Mouse (Mus musculus): ENCODE results near the gene Mpzl3.
"Not testable (repeated sequence)": the region's sequence is repeated elsewhere in the genome, so short reads cannot be mapped to it uniquely, and the experiment has no call there.

Gene Mpzl3

DNA sequence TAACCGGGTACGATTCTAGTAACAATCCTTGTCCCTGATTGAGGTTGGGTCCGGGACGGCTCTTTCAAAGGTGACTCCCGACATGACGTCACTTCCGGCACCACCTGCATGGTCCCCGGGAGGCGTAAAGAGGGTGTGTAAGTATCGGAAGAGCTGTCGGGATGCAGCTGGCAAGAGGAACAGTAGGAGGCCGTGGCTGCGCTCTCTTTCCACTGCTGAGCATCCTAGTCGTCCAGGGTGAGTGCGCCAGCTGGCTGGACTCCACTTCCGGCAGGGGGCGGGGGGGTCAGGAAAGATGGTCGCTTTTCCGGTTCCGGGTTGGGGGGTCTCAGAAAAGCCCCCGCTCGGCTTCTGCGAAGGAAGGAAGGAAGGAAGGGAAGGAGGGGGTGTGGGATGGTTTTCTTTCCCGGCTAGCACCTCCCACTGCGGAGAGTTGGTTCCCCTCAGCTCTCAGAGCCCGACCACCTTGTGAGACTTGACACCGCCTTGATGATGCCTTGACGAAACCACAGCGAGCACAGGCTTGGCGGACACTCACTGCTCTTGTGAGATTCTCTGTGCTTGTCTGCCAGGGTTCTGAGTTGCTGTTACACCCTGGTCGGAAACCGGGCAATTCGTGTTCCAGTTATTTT lies at the start of gene Mpzl3:
Gene Mpzl3, plus strand, starts transcription at position 105 of the 632 bp plus-strand sequence.
- DNase-seq (ENCODE audit: low spot score), result peak; percentile 92

- no peak for DNase-seq (ENCODE audit: low spot score)
Measured at GRCm38 (mm10) chr9:45007404-45007803, 47.6 kb upstream of the Mpzl3 start.

DNA sequence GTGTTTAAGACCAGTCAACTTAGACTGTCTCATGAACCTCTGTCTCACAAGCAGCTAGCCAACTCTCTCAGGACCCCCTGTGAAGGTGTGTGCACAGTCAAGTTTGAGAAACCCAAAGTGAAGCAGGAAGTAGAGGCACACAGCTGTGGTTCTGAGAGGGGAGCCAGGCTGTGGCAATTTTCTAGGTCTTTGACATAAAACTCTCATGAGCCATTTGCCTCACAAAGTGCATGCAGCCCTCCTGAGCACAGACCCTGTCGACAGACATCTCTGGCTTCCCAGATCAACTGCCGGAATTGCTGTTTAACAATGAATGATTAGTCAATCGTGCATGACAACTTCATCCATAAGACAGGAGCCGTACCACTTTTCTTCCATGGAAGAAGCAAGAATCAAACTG lies 46.6 kb upstream of the Mpzl3 start:
- no peak for DNase-seq (ENCODE audit: low spot score)

DNA sequence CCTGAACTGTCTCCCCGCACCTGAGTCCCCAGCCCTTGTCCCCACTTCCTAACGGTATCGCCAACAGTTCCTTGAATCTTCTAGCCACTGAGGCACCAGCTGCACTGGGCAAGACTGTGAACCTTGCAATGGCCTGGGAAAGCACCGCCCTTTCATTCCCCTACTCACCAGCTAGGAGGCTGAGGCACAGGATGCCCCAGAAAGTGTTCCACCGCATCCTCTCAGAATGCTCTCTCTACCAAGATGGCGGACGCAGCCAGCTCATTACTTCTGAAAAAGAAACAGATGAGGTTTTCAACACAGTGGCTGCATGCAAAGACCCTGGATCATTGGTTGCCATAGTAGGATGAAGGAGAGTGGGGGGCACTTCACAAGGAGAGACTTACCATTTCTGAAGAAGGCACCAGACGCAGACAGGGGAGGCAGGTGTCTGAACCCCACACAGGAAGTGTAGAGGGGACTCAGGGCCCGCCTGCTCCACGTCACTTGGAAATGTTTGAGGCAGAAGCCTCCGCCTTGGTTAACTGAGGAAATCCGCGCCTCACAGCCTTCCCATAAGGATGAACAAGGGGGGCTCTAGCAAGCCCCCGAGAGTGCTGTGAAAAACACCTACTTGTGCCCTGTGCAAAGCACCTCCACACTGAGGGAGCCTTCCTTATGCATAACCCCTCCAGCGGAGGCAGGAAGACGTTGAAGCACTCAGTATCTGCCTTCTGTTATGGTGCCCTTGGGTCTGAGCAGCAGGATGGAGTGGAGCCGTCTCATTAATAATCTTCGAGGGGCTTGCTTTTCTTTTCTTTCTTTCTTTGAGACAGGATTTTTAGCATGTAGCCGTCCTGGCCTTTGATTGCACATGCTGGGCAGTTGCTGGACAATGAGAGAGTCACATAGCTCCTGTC lies 45.6 kb upstream of the Mpzl3 start, which contains the start of gene Cd3e:
Gene Cd3e, minus strand, starts transcription at position 448 of the 899 bp plus-strand sequence.
- no peak for DNase-seq (ENCODE audit: low spot score)

DNA sequence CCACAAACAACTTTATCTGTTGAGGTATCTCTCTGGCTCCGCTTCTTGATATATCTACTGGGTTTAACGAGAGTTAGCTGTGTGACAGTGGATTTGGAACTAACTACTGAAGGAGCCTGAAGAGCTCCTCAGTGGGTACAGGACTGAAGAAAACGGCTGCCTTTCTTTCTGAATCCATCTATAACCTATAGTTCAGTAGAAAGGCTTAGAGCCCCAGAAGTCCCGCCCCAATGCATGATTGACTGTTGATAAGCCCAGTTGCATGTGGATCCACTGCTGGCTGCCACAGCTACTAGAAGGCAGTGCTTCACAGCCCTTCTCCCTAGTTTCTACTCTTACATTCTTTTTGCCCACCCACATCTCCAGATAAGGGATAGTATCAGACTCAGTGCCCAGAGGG lies 44.5 kb upstream of the Mpzl3 start:
- no peak for DNase-seq (ENCODE audit: low spot score)

GRCm38 (mm10) chr9:45011291-45011690 lies 43.7 kb upstream of the Mpzl3 start:
- no peak for DNase-seq (ENCODE audit: low spot score)

GRCm38 (mm10) chr9:45014879-45015278 lies 40.1 kb upstream of the Mpzl3 start:
- no peak for DNase-seq (ENCODE audit: low spot score)

DNA sequence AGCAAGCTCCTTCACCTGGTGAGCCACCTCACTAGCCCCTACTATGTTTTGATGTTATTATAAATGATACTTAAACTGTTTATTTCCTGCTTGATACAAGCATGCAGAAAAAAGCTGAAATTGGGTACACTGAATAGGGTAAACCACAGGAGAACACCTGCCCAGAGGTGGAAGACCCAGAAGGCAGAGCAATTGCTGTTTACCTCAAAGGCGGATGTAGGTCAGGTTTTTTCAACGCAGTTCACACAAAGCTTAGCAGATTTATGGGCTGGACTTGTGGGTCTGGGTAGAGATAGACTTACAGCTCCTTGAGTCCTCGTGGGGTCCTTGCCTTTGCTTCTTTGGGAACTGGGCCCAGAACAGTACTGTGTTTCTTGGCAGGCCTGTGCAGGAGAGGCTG lies 39.1 kb upstream of the Mpzl3 start:
- DNase-seq (ENCODE audit: low spot score), result no peak

DNA sequence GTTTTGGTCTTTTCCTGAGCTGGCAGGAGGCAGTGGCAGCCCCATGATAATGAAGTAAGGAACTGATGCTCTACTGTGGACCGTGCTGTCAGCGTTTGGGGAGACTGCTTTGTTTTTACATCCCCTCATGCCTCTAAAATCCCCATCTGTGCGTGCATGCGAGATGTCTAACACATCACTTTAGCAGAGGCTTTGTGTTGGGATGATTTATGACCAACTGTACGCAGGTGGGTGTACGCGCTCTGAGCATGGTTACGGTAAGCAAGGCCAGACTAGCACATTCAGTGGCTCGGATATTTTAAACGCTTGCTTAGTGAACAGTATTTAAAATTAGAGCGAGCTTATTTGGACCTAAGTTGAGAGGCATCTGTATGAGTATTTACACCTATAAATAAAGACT lies 37.0 kb upstream of the Mpzl3 start:
- DNase-seq (ENCODE audit: low spot score), result no peak

- peak; percentile 73 for DNase-seq (ENCODE audit: low spot score)
Measured at GRCm38 (mm10) chr9:45022800-45023199, 32.2 kb upstream of the Mpzl3 start.

DNA sequence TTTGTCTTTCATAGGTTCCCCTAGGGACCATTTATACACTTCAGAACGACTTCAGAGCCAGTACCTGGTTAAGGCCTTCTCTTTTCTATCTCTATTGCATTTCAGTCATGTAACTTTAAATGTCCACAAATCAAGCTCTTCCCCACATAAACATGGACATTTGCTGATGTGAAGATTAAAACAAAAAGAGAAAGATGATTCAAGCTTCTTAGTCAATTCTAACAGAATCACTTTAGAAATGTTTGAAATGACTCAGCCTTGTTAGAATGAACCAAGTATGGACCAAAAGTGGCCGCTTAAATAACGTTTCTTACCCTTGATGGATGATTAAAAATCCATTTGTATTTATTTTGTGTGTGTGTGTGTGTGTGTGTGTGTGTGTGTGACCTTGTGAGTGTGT lies 31.3 kb upstream of the Mpzl3 start:
- DNase-seq (ENCODE audit: low spot score), result no peak

- DNase-seq (ENCODE audit: low spot score), result no peak
Measured at GRCm38 (mm10) chr9:45024187-45024586, 30.8 kb upstream of the Mpzl3 start.

DNA sequence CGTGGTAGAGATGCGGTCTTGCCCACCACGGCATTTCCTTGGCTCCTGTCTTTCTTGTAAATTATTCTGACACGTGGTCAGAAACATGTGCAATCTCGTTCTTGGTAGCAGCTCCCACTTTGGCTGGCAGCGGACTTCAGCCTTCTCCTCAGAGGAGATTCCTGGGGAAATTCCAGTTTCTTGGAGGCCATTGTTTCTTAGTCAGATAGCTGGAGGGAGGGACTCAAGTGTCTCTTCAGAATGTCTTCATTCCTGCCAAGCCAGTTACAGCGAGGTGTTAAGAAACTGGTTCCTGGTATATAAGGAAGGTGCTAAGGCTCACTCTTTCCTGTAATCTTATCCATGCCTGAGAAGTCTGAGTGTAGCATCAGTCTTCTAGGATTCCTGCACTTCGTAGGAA lies 27.6 kb upstream of the Mpzl3 start:
- DNase-seq (ENCODE audit: low spot score), result no peak

DNA sequence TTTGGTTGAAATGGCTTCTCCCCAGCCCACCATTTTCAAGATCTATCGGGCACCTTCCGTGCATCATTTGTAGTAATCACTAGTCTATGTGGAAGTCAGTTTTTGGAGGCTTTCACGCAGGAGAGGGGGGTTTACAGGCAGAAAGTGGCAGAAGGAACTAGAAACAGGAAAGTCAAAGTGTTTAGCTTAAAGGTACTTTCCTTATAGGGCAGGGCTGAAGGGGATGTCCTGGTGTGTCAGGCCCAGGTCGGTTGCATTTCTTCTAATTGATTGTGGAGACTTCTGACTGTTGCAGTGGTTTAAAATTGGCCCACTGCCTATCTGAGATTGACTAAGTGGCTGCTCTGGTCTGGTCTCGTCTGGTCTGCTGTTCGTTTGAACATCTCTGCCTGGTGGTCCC lies 24.6 kb upstream of the Mpzl3 start:
- DNase-seq (ENCODE audit: low spot score), result no peak

- no peak for DNase-seq (ENCODE audit: low spot score)
Measured at GRCm38 (mm10) chr9:45032261-45032660, 22.7 kb upstream of the Mpzl3 start.

- no peak for DNase-seq (ENCODE audit: low spot score)
Measured at GRCm38 (mm10) chr9:45034526-45034925, 20.5 kb upstream of the Mpzl3 start.

- not testable (repeated sequence) for DNase-seq (ENCODE audit: low spot score)
Measured at GRCm38 (mm10) chr9:45037803-45038202, 17.2 kb upstream of the Mpzl3 start.

DNA sequence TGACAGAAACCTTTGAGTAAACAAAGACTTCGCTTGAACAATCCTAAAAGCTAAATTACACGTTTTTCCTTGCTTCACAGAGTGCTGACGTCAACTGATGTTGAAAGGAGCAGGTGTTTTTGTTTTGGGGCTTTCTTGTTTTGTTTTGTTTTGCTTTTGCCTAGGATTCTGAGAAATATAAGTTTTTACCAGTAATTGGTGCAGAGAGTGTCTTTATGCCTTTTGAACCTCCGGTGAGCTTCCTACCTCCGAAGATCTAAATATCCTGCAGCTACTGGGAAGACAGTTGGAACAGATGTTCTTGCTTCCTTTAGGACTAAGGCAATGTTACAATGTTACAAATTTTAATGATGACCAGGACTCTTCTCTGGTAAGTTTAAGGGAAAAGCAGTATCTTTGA lies 15.5 kb upstream of the Mpzl3 start, which contains the start of gene Mpzl2:
Gene Mpzl2, plus strand, starts transcription at position 301 of the 400 bp plus-strand sequence.
- DNase-seq (ENCODE audit: low spot score), result no peak

DNA sequence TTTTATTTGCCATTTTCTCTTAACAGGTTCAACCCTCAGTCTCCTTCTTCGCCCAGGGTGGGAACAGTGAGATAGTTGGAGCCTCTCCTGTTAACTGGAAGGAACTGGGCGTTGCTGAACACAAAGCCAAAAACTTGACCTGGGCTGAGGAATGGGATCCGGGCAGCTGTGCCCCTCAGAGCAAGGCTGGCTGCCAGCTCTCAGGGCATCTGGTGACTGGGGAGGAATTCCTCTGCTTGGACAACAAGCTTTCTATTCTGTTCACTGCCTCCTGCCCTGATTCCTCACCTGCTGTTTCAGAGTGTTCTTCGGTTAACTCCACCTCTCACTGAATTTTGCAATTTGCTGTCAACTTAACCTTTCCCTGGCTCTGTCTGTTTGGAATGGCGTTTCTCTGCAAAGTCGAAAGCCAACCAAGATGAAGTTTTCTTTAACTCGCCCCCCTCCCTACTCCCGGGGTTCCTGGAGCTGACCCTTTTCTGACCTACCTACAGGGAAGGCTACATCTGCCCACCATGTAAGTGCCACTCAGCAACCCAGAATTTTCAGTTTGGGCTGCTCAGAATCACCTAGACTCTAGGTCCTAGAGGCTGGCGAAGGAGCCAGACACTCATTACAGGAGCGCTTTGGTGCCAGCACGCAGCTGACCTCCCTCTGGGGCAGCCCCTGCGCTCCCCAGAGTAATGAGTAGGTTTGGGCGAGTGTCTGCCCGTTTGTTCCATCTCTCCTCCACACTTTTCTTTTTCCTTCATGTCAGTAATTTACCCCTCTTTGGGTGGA lies 14.7 kb upstream of the Mpzl3 start:
- DNase-seq (ENCODE audit: low spot score), result no peak

DNA sequence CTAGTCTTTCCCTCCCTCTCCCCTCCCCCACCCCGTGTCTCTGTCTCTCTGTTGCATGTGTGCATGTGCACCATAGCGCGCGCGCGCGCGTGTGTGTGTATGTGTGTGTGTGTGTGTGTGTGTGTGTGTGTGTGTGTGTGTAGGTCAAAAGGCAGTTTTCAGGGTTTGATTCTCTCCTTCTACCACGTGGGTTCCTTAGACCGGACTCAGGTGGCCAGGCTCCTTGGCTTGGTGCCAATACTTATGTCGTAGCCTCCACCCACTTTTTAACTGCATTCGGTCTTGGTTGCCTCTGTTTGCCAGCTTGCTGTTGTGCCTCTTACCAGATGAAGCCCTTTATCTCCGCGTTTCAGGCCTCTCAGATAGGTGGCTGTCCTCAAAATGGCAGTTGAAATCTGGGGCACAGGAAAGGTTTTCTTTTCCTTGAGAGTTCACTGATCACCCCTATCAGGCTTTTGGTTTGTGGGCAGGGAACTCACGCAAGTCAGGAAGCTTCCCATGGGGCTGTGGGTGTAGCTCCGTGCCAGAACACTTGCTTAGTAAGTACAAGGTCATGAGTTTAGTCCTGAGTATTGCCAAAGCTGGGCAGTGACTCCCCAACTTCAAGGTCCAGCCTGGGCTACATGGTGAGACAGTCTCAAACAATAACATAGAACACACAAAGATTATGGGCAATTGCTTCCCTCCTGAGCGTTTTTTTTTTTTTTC lies 13.7 kb upstream of the Mpzl3 start:
- no peak for DNase-seq (ENCODE audit: low spot score)

DNA sequence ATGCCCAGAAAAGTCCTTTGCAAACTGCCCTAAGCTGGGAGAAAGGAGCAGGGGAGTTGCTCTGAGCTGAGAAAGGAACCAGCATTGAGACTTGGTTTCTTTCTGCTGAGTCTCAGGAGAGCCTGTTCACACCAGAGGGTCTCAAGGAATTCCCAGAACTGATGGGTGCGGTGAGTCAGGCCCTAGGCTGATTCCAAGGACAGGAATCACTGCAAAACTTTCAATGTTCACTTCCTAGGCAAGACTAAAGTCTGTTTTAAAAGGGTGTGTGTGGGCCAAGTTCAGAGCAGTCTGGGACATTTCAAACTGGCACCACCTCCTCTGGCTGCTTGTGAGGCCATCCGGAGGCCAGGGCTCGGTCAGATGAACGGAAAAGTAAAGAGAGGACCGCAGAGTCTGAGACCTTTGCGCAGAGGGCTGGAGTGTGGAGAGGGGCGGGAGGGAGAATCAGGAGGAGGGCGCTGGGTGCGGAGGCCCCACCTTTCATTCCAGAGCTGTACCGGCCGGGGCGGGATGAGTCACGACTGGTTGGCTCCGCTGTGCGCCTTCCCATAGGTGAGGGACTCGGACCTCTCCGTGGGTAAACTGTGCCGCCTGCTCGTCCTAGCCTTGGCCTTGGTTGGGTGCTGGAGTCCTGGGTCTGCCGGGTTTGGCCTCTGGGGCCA lies 12.8 kb upstream of the Mpzl3 start:
- DNase-seq (ENCODE audit: low spot score), result peak; percentile 51

All from embryo, embryonic 10 days (tissue).